Mouse (Mus musculus) kidney, postnatal 0 days (tissue): Measurements from ENCODE around the gene Kcnt2. TPM values are rescaled to one million over a fixed set of nuclear protein-coding genes. Genes with fewer than 3 reads are reported as not detected.

Experiments used
- ATAC-seq: fragments of 200-750 bp; cut with Nextera tagmentation; replicated peaks from 2 replicates; pipeline ENCODE4 v1.8.0; 2017; ENCODE audit warnings: low read depth, moderate number of reproducible peaks, moderate TSS enrichment, moderate library complexity; ENCODE audit not compliant: low FRiP score
- DNase-seq: peaks from one replicate; pipeline ENCODE4 v3.0.0-alpha.2; 2016; ENCODE audit warnings: low spot score
- H3K27ac ChIP-seq: fragments of 300-500 bp; sonication (generic); 2 replicates; pipeline ENCODE4 v1.5.1; 2014; ENCODE audit warnings: mild to moderate bottlenecking
- H3K27me3 ChIP-seq: fragments of 300-500 bp; sonication (generic); 2 replicates; pipeline ENCODE4 v1.6.1; 2014; ENCODE audit warnings: low read length, mixed read lengths; ENCODE audit not compliant: insufficient read depth
- H3K36me3 ChIP-seq: fragments of 300-500 bp; sonication (generic); 2 replicates; pipeline ENCODE4 v1.6.1; 2014; ENCODE audit warnings: low read length, mixed read lengths; ENCODE audit not compliant: insufficient read depth
- H3K4me1 ChIP-seq: fragments of 300-500 bp; sonication (generic); replicated peaks from 2 replicates; pipeline ENCODE4 v1.6.1; 2014; ENCODE audit warnings: antibody characterized with exemption, low read length, mixed read lengths; ENCODE audit not compliant: insufficient read depth
- H3K4me2 ChIP-seq: fragments of 300-500 bp; sonication (generic); 2 replicates; pipeline ENCODE4 v1.6.1; 2014; ENCODE audit warnings: mild to moderate bottlenecking, low read length, moderate library complexity, mixed read lengths
- H3K4me3 ChIP-seq: fragments of 300-500 bp; sonication (generic); replicated peaks from 2 replicates; pipeline ENCODE4 v1.5.1; 2014; ENCODE audit warnings: low read depth, low read length
- H3K9ac ChIP-seq: fragments of 300-500 bp; sonication (generic); 2 replicates; pipeline ENCODE4 v1.6.1; 2014; ENCODE audit warnings: low read depth, low read length
- H3K9me3 ChIP-seq: fragments of 300-500 bp; sonication (generic); replicated peaks from 2 replicates; pipeline ENCODE4 v1.6.1; 2016; ENCODE audit warnings: low read length, inconsistent platforms, mixed read lengths
- CTCF ChIP-seq: IDR thresholded peaks from 2 replicates; pipeline ENCODE4 v1.5.1; 2016; ENCODE audit warnings: antibody characterized with exemption, low read depth, mild to moderate bottlenecking, moderate library complexity
- whole genome bisulfite sequencing: fragments of 180-500 bp; shearing (Covaris S2); extraction: QIAGEN DNeasy Blood & Tissue Kit; methylation state at CpG from one replicate; pipeline ENCODE4 v1.1.7; 2014; 5-methylcytosine and 5-hydroxymethylcytosine counted together
- polyA plus RNA-seq: library from polyadenylated mRNA; unstranded; fragments of >200 nt; fragmentation: Nextera tagmentation; extraction: Ambion mirVana; gene quantifications from 2 replicates; pipeline ENCODE4 v1.2.1, GENCODE M21; 2015

Gene Kcnt2
- polyA plus RNA-seq, 1 experiment from 2014 or later: 2.3 TPM

DNA sequence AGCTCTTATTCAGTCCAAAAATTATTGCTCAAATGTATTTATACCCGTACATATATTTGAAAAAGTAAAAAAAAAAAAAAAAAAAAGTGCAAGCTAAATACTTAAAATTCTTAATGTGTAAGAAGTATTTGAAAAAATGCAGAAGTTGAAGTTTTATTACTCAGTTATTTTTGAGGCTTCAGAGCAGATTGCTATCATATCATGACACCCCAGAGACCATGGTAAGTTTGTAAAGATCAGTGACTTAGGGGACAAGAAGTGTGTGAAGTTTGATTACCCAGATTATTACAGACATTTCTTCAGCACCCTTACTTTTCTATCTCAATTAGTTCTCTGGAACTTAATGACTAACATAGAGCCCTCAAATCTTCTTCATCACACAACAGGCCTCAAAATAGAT is 58.3 kb downstream of the Kcnt2 start:
- ATAC-seq (no peak), DNase-seq (no peak)
- no peak for TF ChIP-seq CTCF
- WGBS: 80% methylated on average over 1 of the region's 1 CpGs
- H3K27ac ChIP-seq: no peak overlapping the region
- H3K4me1 ChIP-seq: no peaks in the 10 kb centered on the region
- no peak overlapping the region for H3K9ac ChIP-seq
- H3K9me3 ChIP-seq: no peaks in the 10 kb centered on the region
- no peaks in the 10 kb centered on the region for H3K36me3 ChIP-seq
- no peak overlapping the region for H3K4me3 ChIP-seq
- H3K27me3 ChIP-seq: no peaks in the 10 kb centered on the region
- no peak overlapping the region for H3K4me2 ChIP-seq

DNA sequence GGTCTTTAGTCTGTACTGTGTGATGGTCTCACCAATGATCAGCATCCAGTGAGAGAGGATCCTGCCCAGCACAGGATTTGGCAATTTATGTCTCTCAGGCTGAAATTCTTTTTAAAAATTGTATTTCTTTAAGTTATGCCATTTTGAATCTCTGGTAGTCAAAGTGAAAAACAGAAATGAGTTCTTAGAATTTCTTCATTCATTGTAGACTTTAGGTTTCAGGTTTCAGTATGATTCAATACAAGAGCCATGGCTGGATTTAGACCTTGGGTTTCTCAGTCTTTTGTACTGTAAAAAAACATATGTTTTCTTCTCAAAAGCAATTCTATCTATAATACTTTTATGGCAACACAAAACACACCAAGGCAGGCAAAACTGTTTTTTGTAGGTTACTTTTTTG is 59.4 kb downstream of the Kcnt2 start:
- DNase-seq (no peak), ATAC-seq (no peak)
- H3K9ac ChIP-seq: no peak overlapping the region
- H3K4me1 ChIP-seq: no peaks in the 10 kb centered on the region
- no peaks in the 10 kb centered on the region for H3K27me3 ChIP-seq
- no peak overlapping the region for H3K4me3 ChIP-seq
- no peak overlapping the region for H3K27ac ChIP-seq
- no peak for TF ChIP-seq CTCF
- no peaks in the 10 kb centered on the region for H3K36me3 ChIP-seq
- no peaks in the 10 kb centered on the region for H3K9me3 ChIP-seq
- no peak overlapping the region for H3K4me2 ChIP-seq

DNA sequence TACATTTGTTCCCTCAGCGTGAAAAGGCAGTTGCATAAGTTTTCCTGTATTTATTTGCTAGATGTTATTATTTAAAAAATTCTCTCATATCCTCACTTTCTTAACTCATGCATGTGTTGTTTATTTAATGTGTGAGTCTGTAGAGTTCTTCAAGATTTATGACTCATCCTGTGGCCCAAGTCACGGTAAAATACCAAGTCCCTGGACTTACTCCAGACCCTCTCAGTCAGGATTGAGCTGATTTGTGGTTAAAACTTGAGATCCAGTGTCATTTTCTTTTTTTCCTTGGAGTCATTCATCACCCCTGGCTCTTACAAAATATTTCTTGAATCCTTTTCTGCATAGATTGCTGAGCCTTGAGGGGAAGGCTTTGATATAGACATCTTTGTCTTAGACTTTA is 60.4 kb downstream of the Kcnt2 start:
- H3K9me3 ChIP-seq: no peaks in the 10 kb centered on the region
- peak; percentile 41 for DNase-seq
- no peak overlapping the region for H3K27ac ChIP-seq
- WGBS: 32% methylated on average over 2 of the region's 2 CpGs
- no peaks in the 10 kb centered on the region for H3K36me3 ChIP-seq
- no peaks in the 10 kb centered on the region for H3K4me1 ChIP-seq
- no peak overlapping the region for H3K4me3 ChIP-seq
- H3K27me3 ChIP-seq: no peaks in the 10 kb centered on the region
- TF ChIP-seq CTCF: no peak
- ATAC-seq: no peak
- H3K4me2 ChIP-seq: no peak overlapping the region
- H3K9ac ChIP-seq: no peak overlapping the region

DNA sequence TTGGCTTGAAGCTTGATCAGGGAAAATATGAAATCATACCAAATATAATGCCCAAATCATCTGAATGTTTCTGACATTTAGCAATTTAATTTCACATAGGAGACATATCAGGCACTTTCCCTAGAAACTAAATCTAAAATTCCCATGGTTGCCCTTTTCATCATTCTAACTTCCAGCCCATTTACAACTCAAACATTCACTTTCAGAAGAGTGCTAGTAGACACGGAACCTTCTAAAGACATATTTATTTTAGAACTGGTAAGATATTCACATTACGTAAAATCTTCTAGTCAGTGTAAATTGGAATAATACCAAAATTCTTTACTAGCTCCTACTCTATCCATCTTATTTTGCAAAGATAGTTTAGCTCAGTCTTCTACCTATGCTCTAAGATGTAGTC is 64.8 kb downstream of the Kcnt2 start:
- H3K9me3 ChIP-seq: no peaks in the 10 kb centered on the region
- H3K27ac ChIP-seq: no peak overlapping the region
- ATAC-seq (no peak), DNase-seq (no peak)
- no peak overlapping the region for H3K4me2 ChIP-seq
- no peaks in the 10 kb centered on the region for H3K36me3 ChIP-seq
- no peak for TF ChIP-seq CTCF
- H3K4me3 ChIP-seq: no peak overlapping the region
- H3K9ac ChIP-seq: no peak overlapping the region
- no peaks in the 10 kb centered on the region for H3K4me1 ChIP-seq
- 88% methylated on average over 2 of the region's 2 CpGs for WGBS
- no peaks in the 10 kb centered on the region for H3K27me3 ChIP-seq

DNA sequence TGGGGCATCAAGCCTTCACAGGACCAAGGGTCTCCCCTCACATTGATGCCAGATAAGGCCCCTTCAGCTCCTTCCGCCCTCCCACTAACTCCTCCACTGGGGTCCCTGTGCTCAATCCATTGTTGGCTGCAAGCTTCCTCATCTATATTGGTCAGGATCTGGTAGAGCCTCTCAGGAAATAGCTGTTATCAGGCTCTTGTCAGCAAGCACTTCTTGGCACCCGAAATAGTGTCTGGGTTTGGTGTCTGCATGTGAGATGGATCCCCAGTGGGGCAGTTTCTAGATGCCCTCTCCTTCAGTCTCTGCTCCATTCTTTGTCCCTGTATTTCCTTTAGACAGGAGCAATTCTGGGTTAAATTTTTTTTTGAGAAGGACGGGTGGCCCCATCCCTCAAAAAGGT is 79.1 kb downstream of the Kcnt2 start:
- ATAC-seq (no peak), DNase-seq (no peak)
- Histone ChIP-seq H3K4me2 (no peak overlapping the region), H3K4me3 (no peak overlapping the region), H3K9ac (no peak overlapping the region), H3K4me1 (no peaks in the 10 kb centered on the region), H3K9me3 (no peaks in the 10 kb centered on the region), H3K36me3 (no peaks in the 10 kb centered on the region), H3K27ac (no peak overlapping the region), H3K27me3 (no peaks in the 10 kb centered on the region)
- TF ChIP-seq CTCF: no peak
- 87% methylated on average over 3 of the region's 3 CpGs for WGBS

DNA sequence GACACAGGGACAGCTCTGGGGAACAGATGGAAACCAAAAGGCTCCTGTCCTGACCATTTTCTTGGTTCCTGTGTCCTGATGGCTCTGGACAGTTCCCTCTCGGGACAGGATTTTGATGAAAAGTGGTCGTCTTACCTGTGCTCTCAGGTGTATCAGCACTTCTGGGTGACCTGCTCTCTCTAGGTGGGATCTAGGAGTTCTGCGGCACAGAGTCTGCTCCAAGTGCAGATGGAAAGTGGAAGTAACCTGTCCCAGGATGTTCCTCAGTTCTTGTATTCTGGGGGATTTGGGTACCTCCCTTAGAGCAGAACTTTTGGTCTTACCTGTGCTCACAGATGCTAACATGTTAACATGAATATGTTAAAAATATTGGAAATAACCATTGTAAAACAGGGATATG is 80.8 kb downstream of the Kcnt2 start:
- Histone ChIP-seq H3K9ac (no peak overlapping the region), H3K4me1 (no peaks in the 10 kb centered on the region), H3K4me2 (no peak overlapping the region), H3K27ac (no peak overlapping the region), H3K36me3 (no peaks in the 10 kb centered on the region), H3K27me3 (no peaks in the 10 kb centered on the region), H3K9me3 (no peaks in the 10 kb centered on the region), H3K4me3 (no peak overlapping the region)
- WGBS: 84% methylated on average over 3 of the region's 3 CpGs
- ATAC-seq (no peak), DNase-seq (no peak)
- no peak for TF ChIP-seq CTCF

DNA sequence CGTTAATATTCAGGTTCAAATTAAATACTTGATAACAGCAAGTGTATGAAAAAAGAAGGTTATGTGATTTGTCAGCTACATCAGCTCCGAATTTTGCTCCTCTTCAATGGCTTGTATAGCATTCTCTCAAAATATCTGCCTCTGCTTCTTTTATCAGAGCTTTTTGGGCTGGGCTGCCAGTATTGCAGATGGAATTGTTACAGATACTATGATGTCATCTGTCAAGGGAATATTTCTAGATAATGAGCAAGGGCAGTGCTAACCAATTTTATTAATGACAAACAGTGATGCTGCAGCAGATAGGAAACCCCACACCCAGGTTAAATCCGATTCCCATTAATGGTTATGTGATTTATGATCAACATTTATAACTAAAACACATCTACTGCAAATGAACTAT is 87.7 kb downstream of the Kcnt2 start:
- no peaks in the 10 kb centered on the region for H3K9me3 ChIP-seq
- no peak overlapping the region for H3K27ac ChIP-seq
- H3K4me1 ChIP-seq: no peaks in the 10 kb centered on the region
- no peak overlapping the region for H3K9ac ChIP-seq
- no peak for TF ChIP-seq CTCF
- H3K27me3 ChIP-seq: no peaks in the 10 kb centered on the region
- WGBS: 70% methylated on average over 3 of the region's 3 CpGs
- H3K4me3 ChIP-seq: no peak overlapping the region
- ATAC-seq: no peak
- H3K4me2 ChIP-seq: no peak overlapping the region
- no peaks in the 10 kb centered on the region for H3K36me3 ChIP-seq
- no peak for DNase-seq
